Mouse (Mus musculus) neural tube, embryonic 10.5 days (tissue): Measurements from ENCODE around the gene Fgfr2.
A peak's percentile ranks its signal among the peaks of the same experiment; 100 is the strongest.
"Not testable (repeated sequence)": the region's sequence is repeated elsewhere in the genome, so short reads cannot be mapped to it uniquely, and the experiment has no call there.

Source experiments
- DNase-seq: peaks from one replicate; pipeline ENCODE4 v3.0.0-alpha.2; 2017; ENCODE audit warnings: low spot score; ENCODE audit errors: extremely low spot score

Gene Fgfr2

GRCm38 (mm10) chr7:132475069-132475468 lies 648.1 kb downstream of the Fgfr2 start:
- peak; percentile 53 for DNase-seq

GRCm38 (mm10) chr7:132471327-132471726 lies 651.8 kb downstream of the Fgfr2 start:
- DNase-seq, result no peak

GRCm38 (mm10) chr7:132468391-132468790 lies 654.8 kb downstream of the Fgfr2 start:
- DNase-seq, result no peak

GRCm38 (mm10) chr7:132465897-132466296 lies 657.3 kb downstream of the Fgfr2 start:
- no peak for DNase-seq

- no peak for DNase-seq
These were observed 658.3 kb downstream of the Fgfr2 start for GRCm38 (mm10) chr7:132464894-132465293.

GRCm38 (mm10) chr7:132458493-132458892 lies 664.7 kb downstream of the Fgfr2 start:
- no peak for DNase-seq

- DNase-seq, result no peak
These were observed 668.0 kb downstream of the Fgfr2 start for GRCm38 (mm10) chr7:132455071-132455720.

GRCm38 (mm10) chr7:132449891-132450735 lies 673.0 kb downstream of the Fgfr2 start:
- DNase-seq, result no peak

GRCm38 (mm10) chr7:132448511-132449154 lies 674.5 kb downstream of the Fgfr2 start:
- DNase-seq, result peak; percentile 40

GRCm38 (mm10) chr7:132447558-132447957 lies 675.6 kb downstream of the Fgfr2 start:
- DNase-seq, result no peak

- no peak for DNase-seq
These were observed 676.3 kb downstream of the Fgfr2 start for GRCm38 (mm10) chr7:132446841-132447240.

GRCm38 (mm10) chr7:132444221-132444620 lies 678.9 kb downstream of the Fgfr2 start:
- no peak for DNase-seq

- DNase-seq, result no peak
These were observed 679.4 kb downstream of the Fgfr2 start for GRCm38 (mm10) chr7:132443769-132444168.

GRCm38 (mm10) chr7:132443134-132443533 lies 680.0 kb downstream of the Fgfr2 start:
- DNase-seq, result no peak

GRCm38 (mm10) chr7:132442133-132442763 lies 680.9 kb downstream of the Fgfr2 start:
- DNase-seq, result not testable (repeated sequence)

- no peak for DNase-seq
These were observed 683.2 kb downstream of the Fgfr2 start for GRCm38 (mm10) chr7:132439916-132440315.

- no peak for DNase-seq
These were observed 685.1 kb downstream of the Fgfr2 start for GRCm38 (mm10) chr7:132438060-132438459.

- DNase-seq, result no peak
These were observed 685.7 kb downstream of the Fgfr2 start for GRCm38 (mm10) chr7:132437431-132437830.

GRCm38 (mm10) chr7:132435486-132436055 lies 687.6 kb downstream of the Fgfr2 start:
- no peak for DNase-seq

GRCm38 (mm10) chr7:132429324-132429723 lies 693.8 kb downstream of the Fgfr2 start:
- no peak for DNase-seq

GRCm38 (mm10) chr7:132428308-132428707 lies 694.8 kb downstream of the Fgfr2 start:
- DNase-seq, result no peak
